Mouse (Mus musculus): ENCODE results near the gene Nop16.

- no peak for TF ChIP-seq POLR2A (IDR thresholded peaks at IDR 0.05; ENCODE audit: low read depth, low read length)
- no peak for TF ChIP-seq CTCF (IDR thresholded peaks at IDR 0.05; ENCODE audit: extremely low read depth, insufficient read depth, insufficient read length, insufficient replicate concordance)
Measured at GRCm38 (mm10) chr13:54572621-54573020, 17.3 kb downstream of the Nop16 start.
